Mouse (Mus musculus): Measurements from ENCODE around the gene Hltf. TPM values are rescaled to one million over a fixed set of nuclear protein-coding genes. Genes with fewer than 3 reads are reported as not detected.
"Not testable (repeated sequence)": the region's sequence is repeated elsewhere in the genome, so short reads cannot be mapped to it uniquely, and the experiment has no call there.

The Hltf gene
- total RNA-seq, 2 experiments from 2014 or later: 18.8 to 19.1 TPM

DNA sequence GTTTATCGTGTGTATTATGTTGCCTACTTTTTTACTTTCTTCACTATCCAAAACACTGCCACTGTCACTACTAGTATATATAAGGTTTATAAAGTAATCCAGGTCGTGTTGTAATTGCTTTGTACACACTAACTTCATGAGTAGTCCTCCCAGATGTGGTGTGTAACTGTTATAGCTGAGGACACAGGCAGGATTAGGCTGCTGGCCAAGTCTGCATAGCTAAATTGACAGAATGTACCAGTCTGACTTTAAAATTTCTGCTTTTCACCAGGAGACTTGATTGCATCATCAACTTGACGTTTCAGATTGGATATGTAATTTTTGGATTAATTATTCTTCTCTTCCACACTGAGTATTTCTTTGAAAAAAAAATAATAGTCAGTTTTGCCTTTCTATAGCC, 46.2 kb downstream of the Hltf start:
- DNase-seq (ENCODE audit: low spot score in 2 of 2): no peak

DNA sequence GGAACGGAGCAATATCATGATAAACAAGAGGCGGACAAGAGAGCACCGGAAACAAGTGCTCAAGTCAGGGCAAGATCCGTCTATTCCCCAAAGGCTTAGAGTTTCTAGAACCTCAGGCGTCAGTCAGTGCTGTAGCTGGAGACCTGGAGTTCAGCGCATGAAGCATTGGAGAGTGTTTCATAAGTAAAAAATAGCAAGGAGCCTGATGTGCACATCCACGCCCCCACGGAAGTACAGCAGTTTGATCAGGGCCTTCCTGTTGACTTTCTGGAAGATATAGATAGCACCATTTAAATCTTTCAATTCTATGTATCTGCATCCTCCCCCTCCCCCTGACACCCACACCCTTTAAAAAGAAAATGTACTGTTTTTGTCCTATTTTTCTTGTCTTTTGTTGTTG, 46.7 kb downstream of the Hltf start:
- no peak for DNase-seq (ENCODE audit: low spot score in 2 of 2)

- DNase-seq (ENCODE audit: low spot score in 2 of 2): no peak
Measured at GRCm38 (mm10) chr3:20104776-20105175, 47.2 kb downstream of the Hltf start.

- no peak for DNase-seq (ENCODE audit: low spot score in 2 of 2)
Measured at GRCm38 (mm10) chr3:20108881-20109280, 51.3 kb downstream of the Hltf start.

DNA sequence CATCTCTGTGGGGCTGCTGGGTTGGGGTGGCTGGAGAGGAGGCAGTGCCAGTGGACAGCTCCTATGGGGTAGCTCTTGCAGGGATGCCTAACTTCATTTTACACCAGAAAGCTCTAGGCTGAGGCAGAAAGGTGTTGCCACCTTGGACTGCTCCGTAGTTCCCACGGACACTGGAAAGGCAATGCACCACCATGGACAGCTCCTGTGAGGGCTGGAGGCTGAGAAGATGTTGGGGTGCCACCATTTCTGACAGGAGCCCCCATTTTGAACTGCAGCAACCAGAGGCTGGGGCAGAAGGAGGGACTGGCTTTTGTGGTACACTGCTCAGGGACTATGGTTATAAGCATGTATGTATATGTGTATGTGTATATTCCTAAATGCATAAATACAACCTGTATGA, 54.3 kb downstream of the Hltf start:
- no peak for DNase-seq (ENCODE audit: low spot score in 2 of 2)

DNA sequence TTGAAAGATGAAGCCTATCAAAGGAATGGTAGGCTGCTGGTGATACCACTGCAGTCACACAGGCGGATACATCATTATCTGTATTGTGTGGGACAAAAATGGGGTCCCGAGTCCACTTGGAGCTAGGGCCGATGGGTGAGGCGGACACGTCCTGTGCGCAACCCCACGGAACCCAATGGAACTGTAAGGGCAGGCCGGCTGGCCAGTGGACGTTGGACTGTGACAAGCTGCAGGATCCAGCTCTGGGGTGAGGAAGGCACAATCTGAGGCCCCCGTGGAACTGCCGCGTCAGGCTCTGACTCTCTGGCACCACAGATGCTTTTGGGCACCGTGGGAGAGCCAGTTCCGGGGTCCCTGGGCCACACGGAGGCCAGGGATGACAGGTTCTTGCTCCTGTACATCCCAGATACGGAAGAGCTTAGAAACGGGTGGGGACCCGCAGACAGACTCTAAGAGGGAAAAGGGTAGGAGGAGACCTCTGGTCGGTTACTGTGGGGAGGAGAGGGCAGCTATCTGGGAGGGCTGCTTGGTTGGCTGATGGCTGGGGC, 61.5 kb downstream of the Hltf start:
- no peak for DNase-seq (ENCODE audit: low spot score in 2 of 2)

DNA sequence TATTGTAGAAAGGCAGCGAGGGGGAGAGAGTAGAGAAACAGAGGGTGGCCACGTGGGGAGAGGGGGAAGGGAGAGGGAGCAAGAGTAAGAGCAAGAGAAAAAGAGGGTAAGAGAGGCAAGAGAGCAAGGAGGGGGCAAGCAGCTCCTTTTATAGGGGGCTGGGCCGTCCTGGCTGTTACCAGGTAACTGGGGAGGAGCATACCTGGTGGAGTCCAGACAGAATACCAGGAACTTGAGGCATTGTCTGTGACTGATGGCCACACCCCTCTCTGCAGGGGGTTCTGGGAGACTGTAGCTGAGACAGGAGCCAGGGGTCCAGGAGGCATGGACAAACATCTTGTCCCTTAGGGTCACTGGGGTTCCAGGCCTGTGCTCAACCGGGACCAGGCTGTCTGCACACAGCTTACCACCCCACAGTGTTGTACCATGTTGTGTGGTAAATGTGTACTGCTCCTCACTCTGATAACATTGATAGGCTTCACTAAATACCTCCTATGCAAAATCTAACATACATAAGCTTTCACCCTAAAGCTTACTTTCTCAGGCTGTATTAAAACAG, 62.2 kb downstream of the Hltf start:
- no peak for DNase-seq (ENCODE audit: low spot score in 2 of 2)

DNA sequence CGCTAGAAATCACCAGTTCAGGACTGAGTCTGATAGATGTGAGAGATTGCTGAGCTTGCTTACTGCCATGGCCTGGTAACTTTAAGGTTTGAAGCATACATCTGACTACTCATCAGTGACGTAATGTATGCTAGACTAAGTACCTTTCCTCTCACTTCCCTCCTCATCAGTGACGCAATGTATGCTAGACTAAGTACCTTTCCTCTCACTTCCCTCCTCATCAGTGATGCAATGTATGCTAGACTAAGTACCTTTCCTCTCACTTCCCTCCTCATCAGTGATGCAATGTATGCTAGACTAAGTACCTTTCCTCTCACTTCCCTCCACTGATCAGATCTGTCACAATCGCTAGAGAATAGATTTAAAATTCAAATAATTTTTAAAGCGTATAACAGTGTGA, 64.0 kb downstream of the Hltf start:
- not testable (repeated sequence) for DNase-seq (ENCODE audit: low spot score in 2 of 2)

- DNase-seq (ENCODE audit: low spot score in 2 of 2): no peak
Measured at GRCm38 (mm10) chr3:20125604-20126003, 68.0 kb downstream of the Hltf start.

- no peak for DNase-seq (ENCODE audit: low spot score in 2 of 2)
Measured at GRCm38 (mm10) chr3:20127047-20127595, 69.5 kb downstream of the Hltf start.

- DNase-seq (ENCODE audit: low spot score in 2 of 2): no peak
Measured at GRCm38 (mm10) chr3:20129491-20129890, 71.9 kb downstream of the Hltf start.

DNA sequence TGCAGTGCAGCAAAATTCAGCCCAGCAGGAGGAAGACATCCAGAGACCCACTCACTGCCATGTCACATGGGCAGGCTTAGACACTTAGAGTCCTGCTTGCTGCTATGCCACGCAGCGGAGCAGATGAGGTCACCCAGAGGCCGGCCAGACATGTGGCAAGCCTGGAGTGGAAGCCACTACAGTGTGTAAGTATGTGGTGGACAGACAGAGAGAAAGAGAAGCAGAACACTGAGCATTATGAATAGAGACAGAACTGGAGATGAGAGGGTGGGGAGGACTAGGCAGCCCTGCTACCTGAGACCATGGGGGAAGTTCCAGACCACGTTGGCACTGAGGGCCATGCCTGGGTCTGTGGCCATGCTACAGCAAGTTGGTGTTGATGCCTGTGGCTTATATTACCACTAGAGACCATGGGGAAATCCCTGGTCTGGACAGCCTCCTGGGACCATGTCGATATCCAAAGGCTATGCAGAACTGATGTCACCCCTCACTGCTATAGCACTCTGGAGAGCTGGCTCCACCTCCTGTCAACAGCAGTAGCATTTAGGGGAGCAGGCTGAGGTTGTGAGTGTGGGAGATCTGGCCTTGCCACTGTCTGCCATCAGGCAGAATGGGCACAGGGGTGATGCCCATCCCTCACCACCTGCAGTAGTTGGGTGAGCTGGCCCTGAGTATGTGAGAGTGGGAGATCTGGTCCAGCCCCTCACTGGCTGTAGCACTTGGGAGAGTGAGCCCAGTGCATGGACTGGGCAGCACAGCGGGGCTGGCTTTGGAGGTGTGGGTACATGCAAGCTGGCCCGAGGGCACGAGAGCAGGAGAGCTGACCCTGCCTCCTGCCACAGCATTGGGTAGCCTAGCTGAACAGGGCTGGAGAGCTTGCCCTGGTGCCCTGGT, 73.1 kb downstream of the Hltf start:
- no peak for DNase-seq (ENCODE audit: low spot score in 2 of 2)

DNA sequence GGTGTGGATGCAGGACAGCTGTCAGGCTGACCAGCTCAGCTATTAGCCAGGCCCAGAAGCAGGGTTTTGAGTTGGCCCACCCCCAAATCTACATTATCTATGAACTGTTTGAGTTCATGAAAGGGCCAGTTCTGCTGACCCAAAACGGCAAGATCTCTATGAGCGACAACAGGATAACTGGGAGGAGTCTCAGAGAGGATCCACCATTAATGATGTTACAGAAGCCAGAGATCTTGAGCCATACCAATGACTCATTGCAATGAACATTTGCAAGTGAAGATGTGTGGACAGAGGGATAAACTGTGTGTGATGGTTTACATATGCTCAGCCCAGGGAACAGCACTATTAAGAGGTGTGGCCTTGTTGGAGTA, 73.7 kb downstream of the Hltf start:
- DNase-seq (ENCODE audit: low spot score in 2 of 2): no peak

DNA sequence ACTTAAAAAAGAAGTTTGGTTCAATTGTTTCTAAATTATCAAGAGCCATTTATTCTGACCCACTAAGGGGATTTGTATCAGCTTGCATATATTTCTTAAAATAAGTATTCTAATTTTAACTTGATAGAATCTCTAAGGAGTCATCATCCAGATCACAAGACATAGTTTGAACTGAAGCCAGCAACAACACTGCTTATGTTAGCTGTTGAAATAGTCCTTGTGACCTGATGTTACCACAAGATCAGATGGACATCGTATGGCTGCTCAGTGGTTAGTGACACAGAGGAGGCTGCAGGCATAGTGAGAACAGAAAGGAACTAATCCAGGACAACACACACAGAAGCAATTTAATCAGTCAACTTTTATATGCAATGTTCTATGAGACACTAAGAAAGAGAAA, 75.1 kb downstream of the Hltf start:
- DNase-seq (ENCODE audit: low spot score in 2 of 2): no peak

DNA sequence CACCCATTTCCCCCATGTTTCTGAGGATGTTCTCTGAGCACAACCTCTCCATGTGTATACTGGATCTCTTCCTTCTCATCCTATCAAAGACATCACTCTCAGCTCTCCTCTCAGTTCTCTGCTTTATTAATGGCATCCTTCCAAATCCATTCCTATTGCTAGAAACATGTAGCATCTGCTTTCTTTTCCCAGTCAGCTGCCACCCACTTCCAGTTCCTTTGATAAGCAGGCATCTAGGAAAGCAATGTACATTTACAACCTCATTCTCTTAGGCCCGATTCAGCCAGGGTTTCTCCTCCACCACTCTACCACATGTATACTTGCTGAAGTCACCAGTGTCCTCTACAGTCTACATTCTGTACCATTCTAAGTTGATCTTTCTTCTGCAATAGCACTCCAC, 76.1 kb downstream of the Hltf start:
- peak in 1 of 2 experiments; percentile 17 for DNase-seq (ENCODE audit: low spot score in 2 of 2)

DNA sequence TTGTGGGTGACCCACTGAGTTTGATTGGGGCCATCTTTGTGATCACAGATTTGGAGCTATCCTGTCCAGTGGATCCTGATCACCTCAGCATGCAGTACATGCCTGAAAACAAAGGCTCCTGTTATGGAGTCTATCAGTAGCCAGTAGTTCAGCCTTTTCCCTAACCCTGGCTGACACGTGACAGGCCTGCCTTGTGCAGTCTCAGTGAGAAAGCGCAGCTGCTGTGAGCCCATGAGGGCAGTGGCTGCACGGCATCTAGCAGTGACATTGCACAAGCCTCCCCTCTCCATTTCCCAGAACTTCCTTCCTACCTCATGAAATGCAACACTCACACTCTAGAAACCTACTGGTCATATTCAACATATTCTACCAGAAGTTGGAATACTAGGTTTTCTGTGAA, 76.9 kb downstream of the Hltf start:
- DNase-seq (ENCODE audit: low spot score in 2 of 2): no peak

DNA sequence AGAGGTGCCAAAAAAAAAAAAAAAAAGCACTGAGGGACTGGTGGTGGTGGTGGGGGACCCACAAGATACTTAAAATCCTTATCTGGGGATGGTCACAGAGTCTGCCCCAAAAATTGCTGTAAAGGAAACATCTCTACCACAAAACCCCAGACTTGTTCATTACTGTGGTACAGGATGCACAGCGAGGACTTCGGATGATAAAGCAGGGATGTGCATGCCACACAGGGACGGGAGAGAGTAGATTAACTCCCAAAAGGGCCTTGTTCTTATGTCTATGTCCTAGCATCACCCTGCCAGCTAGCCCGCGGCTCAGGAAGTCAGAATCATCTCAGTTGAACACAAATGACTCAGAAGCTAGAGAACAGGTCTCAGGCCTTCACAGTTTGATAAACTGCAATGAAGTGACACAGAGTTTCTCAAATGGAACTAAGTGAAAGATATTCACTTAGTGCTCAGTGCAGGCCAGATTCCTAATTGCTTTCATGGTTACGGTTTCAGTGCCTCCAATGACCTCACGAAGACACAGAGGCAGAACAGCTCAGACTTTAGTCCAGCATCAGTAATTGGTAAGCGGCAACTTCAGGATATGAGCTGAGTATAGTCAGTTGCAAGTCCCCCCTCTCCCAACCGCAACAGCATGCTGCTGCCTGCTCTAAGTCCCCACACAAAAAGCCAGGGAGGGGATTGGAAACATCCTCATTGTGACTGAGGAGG, 79.4 kb downstream of the Hltf start:
- no peak for DNase-seq (ENCODE audit: low spot score in 2 of 2)

DNA sequence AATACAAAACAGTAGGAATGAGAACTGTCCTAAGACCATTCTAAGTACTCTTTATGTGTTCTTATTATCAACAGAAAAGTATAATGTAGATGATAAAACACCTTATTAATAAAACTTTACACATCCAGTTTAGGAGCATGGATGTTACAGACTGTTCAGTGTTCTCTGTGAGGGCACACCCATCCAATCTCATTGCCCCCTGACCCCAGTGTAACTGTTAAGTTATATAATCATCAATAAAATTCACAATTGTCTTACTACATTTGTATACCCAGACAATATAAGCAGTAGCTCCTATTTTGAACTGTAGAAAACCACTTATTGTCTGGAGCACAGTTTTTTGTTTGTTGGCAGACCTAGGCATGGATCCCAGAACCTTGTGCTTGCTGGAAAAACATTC, 83.6 kb downstream of the Hltf start:
- no peak for DNase-seq (ENCODE audit: low spot score in 2 of 2)

DNA sequence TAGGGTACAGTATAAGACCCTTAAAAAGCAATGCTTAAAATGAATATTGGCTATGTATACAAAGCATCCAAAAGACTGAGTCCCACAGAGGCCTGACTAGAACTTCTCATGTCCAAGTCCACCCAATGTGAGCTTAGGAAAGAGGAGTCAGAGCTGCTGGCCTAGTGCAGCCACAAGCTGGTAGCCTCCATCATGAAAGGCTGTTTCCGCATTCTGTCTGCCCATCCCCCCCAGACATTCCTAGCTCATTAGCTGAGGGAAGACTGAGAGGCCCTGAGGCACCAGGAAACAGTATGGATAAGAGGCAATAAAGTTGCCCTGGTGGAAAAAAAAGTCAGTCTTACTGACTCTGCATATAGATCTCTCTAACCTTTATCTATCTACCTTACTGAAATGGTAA, 84.1 kb downstream of the Hltf start:
- no peak for DNase-seq (ENCODE audit: low spot score in 2 of 2)

- no peak for DNase-seq (ENCODE audit: low spot score in 2 of 2)
Measured at GRCm38 (mm10) chr3:20142101-20142500, 84.5 kb downstream of the Hltf start.

DNA sequence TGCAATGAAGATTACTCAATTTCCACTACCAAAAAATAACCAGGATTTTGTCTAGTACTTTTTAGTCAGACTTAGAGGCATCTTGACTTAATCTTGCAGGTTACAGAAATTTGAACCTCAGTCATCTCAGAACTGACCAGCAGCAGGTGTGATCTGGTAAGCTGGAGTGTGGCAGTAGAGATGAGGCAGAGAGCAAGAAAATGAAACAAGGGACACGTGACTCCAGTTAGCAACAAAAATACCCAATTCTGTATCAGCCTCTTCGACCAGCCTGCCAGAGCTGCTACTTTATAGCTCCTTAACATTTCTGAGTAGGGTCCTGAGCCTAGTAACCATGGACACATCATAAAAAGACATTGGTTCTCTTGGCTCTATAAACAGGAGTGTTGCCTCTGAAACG, 85.0 kb downstream of the Hltf start:
- no peak for DNase-seq (ENCODE audit: low spot score in 2 of 2)

GRCm38 (mm10) chr3:20143726-20144125, 86.1 kb downstream of the Hltf start:
- DNase-seq (ENCODE audit: low spot score in 2 of 2): no peak

All from layer of hippocampus, postnatal 14 days (tissue).